Mouse (Mus musculus) CH12.LX (cell line): Measurements from ENCODE around the gene Flt1. TPM values are rescaled to one million over a fixed set of nuclear protein-coding genes. Genes with fewer than 3 reads are reported as not detected.

Experiments used
- DNase-seq: peaks from one replicate; pipeline ENCODE4 v3.0.0-alpha.2; 2013; ENCODE audit errors: extremely low read depth
- H3K27ac ChIP-seq: 2 replicates; pipeline ENCODE4 v1.5.1; 2012; ENCODE audit warnings: low read depth, mild to moderate bottlenecking, control low read depth, moderate library complexity; ENCODE audit not compliant: insufficient read depth
- H3K27me3 ChIP-seq: replicated peaks from 2 replicates; pipeline ENCODE3; 2012; ENCODE audit warnings: inconsistent platforms
- H3K36me3 ChIP-seq, 2 experiments: replicated peaks in 1 of 2; 2 replicates each; pipeline versions ENCODE3 to v1.6.1; 2012; ENCODE audit warnings: inconsistent platforms in 1 of 2, low read length in 1 of 2, mild to moderate bottlenecking in 1 of 2, mixed read lengths in 1 of 2, moderate library complexity in 1 of 2; ENCODE audit not compliant: control insufficient read depth in 1 of 2, insufficient read depth in 1 of 2
- H3K4me1 ChIP-seq, 2 experiments: 2 replicates each; pipeline ENCODE4 v1.6.1; 2012; ENCODE audit warnings: inconsistent platforms in 1 of 2, moderate library complexity in 1 of 2; ENCODE audit not compliant: insufficient read depth in 2 of 2, control insufficient read depth in 1 of 2
- H3K4me2 ChIP-seq: 2 replicates; pipeline ENCODE4 v1.6.1; 2012; ENCODE audit warnings: low read depth, mild to moderate bottlenecking, control low read depth; ENCODE audit not compliant: poor library complexity, insufficient read depth, severe bottlenecking
- H3K4me3 ChIP-seq, 3 experiments: fragments of 150-350 bp in 1 of 3; sonication (generic) in 1 of 3; replicated peaks in 1 of 3; 2 replicates each; pipeline versions ENCODE3 to v1.5.1; 2011 to 2012; ENCODE audit warnings: low read depth in 2 of 3, low read length in 2 of 3, mild to moderate bottlenecking in 2 of 3, moderate library complexity in 2 of 3, control low read depth in 1 of 3, improper control_type of control experiment in 1 of 3, inconsistent platforms in 1 of 3, mixed read lengths in 1 of 3; ENCODE audit not compliant: poor library complexity in 1 of 3
- H3K79me2 ChIP-seq: replicated peaks from 2 replicates; pipeline ENCODE4 v1.6.1; 2012; ENCODE audit warnings: mild to moderate bottlenecking, moderate library complexity; ENCODE audit not compliant: control insufficient read depth, poor library complexity, insufficient read depth, severe bottlenecking; ENCODE audit errors: extremely low read depth
- H3K9ac ChIP-seq: 2 replicates; pipeline ENCODE4 v1.6.1; 2012; ENCODE audit warnings: low read depth, mild to moderate bottlenecking, control low read depth, moderate library complexity; ENCODE audit not compliant: insufficient read depth
- H3K9me3 ChIP-seq: replicated peaks from 2 replicates; pipeline ENCODE3; 2012; ENCODE audit warnings: low read length, inconsistent platforms, mixed read lengths
- ELF1 ChIP-seq: IDR thresholded peaks from 2 replicates; pipeline ENCODE4 v1.6.1; 2014; ENCODE audit warnings: low read depth, mild to moderate bottlenecking, inconsistent platforms, low read length, improper control_type of control experiment
- HCFC1 ChIP-seq: IDR thresholded peaks from 2 replicates; pipeline ENCODE4 v1.6.1; 2012; ENCODE audit warnings: low read depth, mild to moderate bottlenecking, inconsistent platforms, low read length, improper control_type of control experiment
- KAT2A ChIP-seq: IDR thresholded peaks from 2 replicates; pipeline ENCODE4 v1.6.1; 2012; ENCODE audit warnings: low read length, improper control_type of control experiment, inconsistent platforms; ENCODE audit not compliant: insufficient replicate concordance
- MAFK ChIP-seq: IDR thresholded peaks from 2 replicates; pipeline ENCODE4 v1.6.1; 2011; ENCODE audit warnings: low read length, improper control_type of control experiment; ENCODE audit not compliant: insufficient replicate concordance
- MAZ ChIP-seq: IDR thresholded peaks from 2 replicates; pipeline ENCODE4 v1.6.1; 2012; ENCODE audit warnings: low read depth, mild to moderate bottlenecking, inconsistent platforms, low read length, improper control_type of control experiment, moderate library complexity
- MEF2A ChIP-seq: IDR thresholded peaks from 2 replicates; pipeline ENCODE4 v1.6.1; 2014; ENCODE audit warnings: low read depth, mild to moderate bottlenecking, inconsistent platforms, low read length, improper control_type of control experiment, borderline replicate concordance
- MXI1 ChIP-seq: IDR thresholded peaks from 2 replicates; pipeline ENCODE4 v1.6.1; 2011; ENCODE audit warnings: mild to moderate bottlenecking, low read depth, low read length, improper control_type of control experiment
- NRF1 ChIP-seq: IDR thresholded peaks from 2 replicates; pipeline ENCODE4 v1.6.1; 2014; ENCODE audit warnings: low read depth, mild to moderate bottlenecking, inconsistent platforms, low read length, improper control_type of control experiment, moderate library complexity
- POLR2A ChIP-seq: IDR thresholded peaks from 2 replicates; pipeline ENCODE4 v1.6.1; 2011; ENCODE audit warnings: low read depth, mild to moderate bottlenecking, improper control_type of control experiment, low read length
- POLR2AphosphoS2 ChIP-seq: IDR thresholded peaks from 2 replicates; pipeline ENCODE4 v1.6.1; 2011; ENCODE audit warnings: low read depth, low read length, improper control_type of control experiment
- SIN3A ChIP-seq: IDR thresholded peaks from 2 replicates; pipeline ENCODE4 v1.6.1; 2012; ENCODE audit warnings: low read length, improper control_type of control experiment, inconsistent platforms
- TBP ChIP-seq: conservative IDR thresholded peaks from 2 replicates; pipeline ENCODE4 v1.6.1; 2011; ENCODE audit warnings: low read depth, low read length, improper control_type of control experiment
- TCF12 ChIP-seq: IDR thresholded peaks from 2 replicates; pipeline ENCODE4 v1.6.1; 2014; ENCODE audit warnings: low read depth, mild to moderate bottlenecking, inconsistent platforms, low read length, improper control_type of control experiment
- UBTF ChIP-seq: IDR thresholded peaks from 2 replicates; pipeline ENCODE4 v1.6.1; 2012; ENCODE audit warnings: low read depth, mild to moderate bottlenecking, inconsistent platforms, low read length, improper control_type of control experiment, moderate library complexity
- ZC3H11A ChIP-seq: IDR thresholded peaks from 2 replicates; pipeline ENCODE4 v1.6.1; 2012; ENCODE audit warnings: low read depth, mild to moderate bottlenecking, inconsistent platforms, low read length, improper control_type of control experiment
- ZMIZ1 ChIP-seq: IDR thresholded peaks from 2 replicates; pipeline ENCODE4 v1.6.1; 2012; ENCODE audit warnings: low read depth, mild to moderate bottlenecking, inconsistent platforms, low read length, improper control_type of control experiment
- dilution Hi-C: fragments of 300-500 bp; cut with MboI; formaldehyde crosslinking; loops from 2 replicates; pipeline ENCODE4 v1.14.3; 2020; ENCODE audit warnings: low sequenced_read_pairs; ENCODE audit not compliant: extremely low pct_unique_long_range_greater_than_20kb, extremely low pct_ligation_motif_present
- in situ Hi-C: fragments of 300-500 bp; cut with MboI; formaldehyde crosslinking; loops from 3 replicates; pipeline ENCODE4 v1.14.3; 2019; ENCODE audit warnings: low sequenced_read_pairs, low pct_ligation_motif_present, low pct_unique_long_range_greater_than_20kb, mixed read lengths
- polyA plus RNA-seq: library from polyadenylated mRNA; unstranded; fragments of >175 nt; gene quantifications from 2 replicates; pipeline ENCODE4 v1.2.1, GENCODE M21; 2012; ENCODE audit warnings: low read depth; ENCODE audit not compliant: insufficient read length
- total RNA-seq, 2 experiments: library from RNA; depleted of rRNA; stranded (reverse); fragments of 300-350 nt in 1 of 2; fragments of >200 nt in 1 of 2; gene quantifications; 2 replicates each; pipeline ENCODE4 v1.2.3; 2012 to 2014

Gene Flt1
- total and polyA plus RNA-seq, 3 experiments: 0.27 to 0.94 (median 0.47) TPM

GRCm38 (mm10) chr5:147679316-147679715, 46.5 kb downstream of the Flt1 start:
- no peaks in the 10 kb centered on the region for H3K27me3 ChIP-seq
- H3K4me1 ChIP-seq: peaks cover 14 to 28% of the 10 kb centered on the region in 2 experiments
- H3K36me3 ChIP-seq: no peaks in the 10 kb centered on the region
- H3K4me2 ChIP-seq: no peak overlapping the region
- H3K79me2 ChIP-seq: no peaks in the 10 kb centered on the region
- no peaks in the 10 kb centered on the region for H3K9me3 ChIP-seq
- TF ChIP-seq SIN3A (no peak), POLR2A (no peak), MAFK (no peak), UBTF (no peak), MEF2A (no peak), ZC3H11A (no peak), MXI1 (no peak), TCF12 (no peak), ELF1 (no peak), POLR2AphosphoS2 (no peak), KAT2A (no peak), HCFC1 (no peak)
- no peak overlapping the region for H3K4me3 ChIP-seq
- in situ Hi-C loops (no loop called here), dilution Hi-C loops (no loop called here)
- DNase-seq: no peak
- H3K9ac ChIP-seq: no peak overlapping the region
- no peak overlapping the region for H3K27ac ChIP-seq

- no peak overlapping the region for H3K27ac ChIP-seq
- H3K4me3 ChIP-seq: no peak overlapping the region
- dilution Hi-C loops: no loop called here
- no peak overlapping the region for H3K4me2 ChIP-seq
- no peak overlapping the region for H3K9ac ChIP-seq
- H3K4me1 ChIP-seq: no peaks in the 10 kb centered on the region
- no peaks in the 10 kb centered on the region for H3K36me3 ChIP-seq
- no peak for TF ChIP-seq ZMIZ1
- no peak for TF ChIP-seq ZC3H11A
- TF ChIP-seq TCF12: no peak
- no peak for TF ChIP-seq SIN3A
- TF ChIP-seq NRF1: no peak
- TF ChIP-seq TBP: no peak
- TF ChIP-seq POLR2AphosphoS2: no peak
- no peak for TF ChIP-seq MAZ
- TF ChIP-seq, all 38 proteins: peak for 0
- H3K27me3 ChIP-seq: no peaks in the 10 kb centered on the region
- no peaks in the 10 kb centered on the region for H3K79me2 ChIP-seq
- DNase-seq: no peak
- in situ Hi-C loops: no loop called here
- H3K9me3 ChIP-seq: no peaks in the 10 kb centered on the region
These were observed 50.0 kb downstream of the Flt1 start for GRCm38 (mm10) chr5:147675791-147676190.
